Mouse (Mus musculus): ENCODE results near the gene Icosl. TPM values are rescaled to one million over a fixed set of nuclear protein-coding genes. Genes with fewer than 3 reads are reported as not detected.
"Not testable (repeated sequence)": the region's sequence is repeated elsewhere in the genome, so short reads cannot be mapped to it uniquely, and the experiment has no call there.

Icosl gene
- 2.0 TPM in 2 replicates for polyA plus RNA-seq (2015; fragmentation: Nextera tagmentation; extraction: Ambion mirVana)

DNA sequence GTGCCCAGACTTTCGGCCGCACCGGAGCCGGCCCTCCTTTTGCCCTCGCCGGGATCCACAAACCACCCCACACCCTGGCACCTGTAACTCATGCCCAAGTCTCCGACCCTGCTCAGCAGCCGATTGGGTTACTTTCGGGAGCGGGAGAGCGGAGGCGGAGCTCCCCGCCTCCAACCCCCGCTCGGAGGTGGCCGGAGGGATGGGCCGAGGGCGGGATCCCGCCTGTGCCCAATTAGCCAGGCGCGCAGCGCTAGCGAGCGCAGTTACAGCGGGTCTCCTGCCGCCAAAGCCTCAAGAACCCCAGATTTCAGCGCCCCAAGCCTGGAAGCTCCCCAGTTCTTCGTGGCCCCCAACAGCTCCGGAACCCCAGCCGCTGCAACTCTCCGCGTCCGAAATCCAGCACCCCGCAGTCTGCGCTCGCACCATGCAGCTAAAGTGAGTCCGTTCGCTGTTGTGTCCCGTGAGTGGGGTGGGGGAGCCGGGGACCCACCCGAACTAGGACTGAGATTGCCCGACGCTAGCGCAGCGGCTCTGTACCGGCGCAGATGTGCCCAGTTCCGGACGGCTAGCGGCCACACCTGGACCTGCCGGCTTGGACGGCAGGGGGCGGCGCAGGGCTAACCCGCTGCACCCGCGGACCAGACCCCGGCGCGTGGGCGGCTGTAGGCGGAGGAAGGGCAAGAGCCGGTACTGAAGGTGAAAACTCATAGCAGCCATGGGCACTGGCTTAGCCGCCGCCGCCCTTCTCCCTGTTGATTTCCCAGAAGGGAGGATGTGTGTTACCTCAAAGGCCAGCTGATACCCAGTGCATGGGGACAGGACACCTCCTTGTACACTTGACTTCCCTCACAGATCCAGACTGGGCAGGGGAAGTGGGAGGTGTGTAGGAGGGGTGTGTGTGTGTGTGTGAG is at the start of gene Icosl:
Gene Icosl (plus strand): TSS at position 202 of the 911 bp plus-strand sequence.
- WGBS (ENCODE audit: insufficient replicate concordance), result under 1% methylated on average over 66 of the region's 66 CpGs
- Histone ChIP-seq H3K9me3 (replicated peaks) (no peaks in the 10 kb centered on the region), H3K27ac (peak within 1 kb of the TSS; percentile 59; the same call in 1 of the 2 replicates), H3K4me2 (peak within 1 kb of the TSS; percentile 68), H3K36me3 (no peaks in the 10 kb centered on the region), H3K27me3 (peaks cover 49% of the 10 kb centered on the region), H3K4me3 (replicated peaks) (peak within 1 kb of the TSS; percentile 61), H3K4me1 (replicated peaks) (peaks cover 15% of the 10 kb centered on the region), H3K9ac (peak within 1 kb of the TSS; percentile 65)
- DNase-seq (peak; percentile 22), ATAC-seq (ENCODE audit: low read depth) (peak; percentile 80)

DNA sequence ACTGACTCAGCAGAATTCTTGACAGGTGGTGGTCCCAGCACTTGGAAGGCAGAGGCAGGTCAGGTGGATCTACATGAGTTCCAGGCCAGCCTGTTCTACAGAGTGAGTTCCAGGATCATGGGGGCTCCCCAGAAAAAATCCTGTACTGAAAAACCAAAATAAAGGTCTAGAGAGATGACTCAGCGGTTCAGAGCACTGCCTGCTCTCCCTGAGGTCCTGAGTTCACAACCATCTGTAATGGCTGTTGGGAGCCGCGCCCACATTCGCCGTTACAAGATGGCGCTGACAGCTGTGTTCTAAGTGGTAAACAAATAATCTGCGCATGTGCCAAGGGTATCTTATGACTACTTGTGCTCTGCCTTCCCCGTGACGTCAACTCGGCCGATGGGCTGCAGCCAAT is 49.1 kb upstream of the Icosl start:
- peaks cover 15% of the 10 kb centered on the region for H3K4me1 ChIP-seq (replicated peaks)
- H3K27me3 ChIP-seq; H3K36me3 ChIP-seq; DNase-seq; H3K9me3 ChIP-seq (replicated peaks); H3K4me3 ChIP-seq (replicated peaks); H3K4me2 ChIP-seq; H3K9ac ChIP-seq; H3K27ac ChIP-seq: not testable (repeated sequence)
- ATAC-seq (ENCODE audit: low read depth), result 0 out of 2 replicates have a peak, but pooled peaks have one; percentile 5
- WGBS (ENCODE audit: insufficient replicate concordance), result 94% methylated on average over 7 of the region's 11 CpGs

DNA sequence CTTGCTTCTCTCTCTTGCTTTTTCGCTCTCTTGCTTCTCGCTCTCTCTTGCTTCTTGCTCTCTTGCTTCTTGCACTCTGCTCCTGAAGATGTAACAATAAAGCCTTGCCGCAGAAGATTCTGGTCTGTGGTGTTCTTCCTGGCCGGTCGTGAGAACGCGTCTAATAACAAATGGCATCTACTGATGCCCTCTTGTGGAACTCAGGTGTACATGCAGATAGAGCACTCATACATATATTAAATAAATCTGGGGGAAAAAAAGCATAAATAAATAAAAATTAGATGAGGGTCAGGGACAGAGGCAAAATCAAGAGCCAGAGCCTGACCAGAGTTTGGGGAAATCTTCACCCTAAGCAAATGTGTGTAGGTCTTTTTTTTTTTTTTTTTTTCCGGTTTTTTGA is 43.6 kb upstream of the Icosl start:
- H3K4me3 ChIP-seq (replicated peaks); H3K36me3 ChIP-seq; ATAC-seq (ENCODE audit: low read depth); H3K27me3 ChIP-seq; DNase-seq; H3K9me3 ChIP-seq (replicated peaks); H3K4me1 ChIP-seq (replicated peaks); H3K9ac ChIP-seq; H3K27ac ChIP-seq; H3K4me2 ChIP-seq: not testable (repeated sequence)
- 51% methylated on average over 6 of the region's 8 CpGs for WGBS (ENCODE audit: insufficient replicate concordance)

DNA sequence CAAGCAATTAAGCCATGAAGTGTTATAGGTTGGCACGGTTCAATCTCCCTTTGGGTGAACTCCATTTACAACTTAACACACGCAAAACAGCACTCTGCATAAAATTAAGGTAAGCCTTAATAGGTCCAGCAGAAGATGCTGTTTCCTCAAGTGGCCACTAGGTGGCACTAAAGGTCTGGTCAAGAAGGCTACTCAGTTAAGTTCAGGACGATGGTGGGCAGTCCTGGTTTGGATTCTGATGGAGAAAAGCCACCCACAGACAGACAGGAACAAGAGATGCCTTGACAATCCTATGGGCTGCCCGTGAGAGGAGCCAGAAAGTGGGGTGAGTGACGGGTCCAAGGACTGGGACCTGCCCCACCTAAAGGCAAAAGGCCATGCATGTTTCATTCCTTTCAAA is 41.0 kb upstream of the Icosl start:
- no peak overlapping the region for H3K4me2 ChIP-seq
- ATAC-seq (ENCODE audit: low read depth) (no peak), DNase-seq (peak; percentile 49)
- H3K9me3 ChIP-seq (replicated peaks), result no peaks in the 10 kb centered on the region
- no peaks in the 10 kb centered on the region for H3K36me3 ChIP-seq
- 6% methylated on average over 5 of the region's 5 CpGs for WGBS (ENCODE audit: insufficient replicate concordance)
- no peak overlapping the region for H3K4me3 ChIP-seq (replicated peaks)
- H3K4me1 ChIP-seq (replicated peaks), result no peaks in the 10 kb centered on the region
- H3K27ac ChIP-seq, result no peak overlapping the region
- 0 out of 2 replicates have a peak, but pooled peaks cover 3% of the 10 kb centered on the region for H3K27me3 ChIP-seq
- no peak overlapping the region for H3K9ac ChIP-seq

DNA sequence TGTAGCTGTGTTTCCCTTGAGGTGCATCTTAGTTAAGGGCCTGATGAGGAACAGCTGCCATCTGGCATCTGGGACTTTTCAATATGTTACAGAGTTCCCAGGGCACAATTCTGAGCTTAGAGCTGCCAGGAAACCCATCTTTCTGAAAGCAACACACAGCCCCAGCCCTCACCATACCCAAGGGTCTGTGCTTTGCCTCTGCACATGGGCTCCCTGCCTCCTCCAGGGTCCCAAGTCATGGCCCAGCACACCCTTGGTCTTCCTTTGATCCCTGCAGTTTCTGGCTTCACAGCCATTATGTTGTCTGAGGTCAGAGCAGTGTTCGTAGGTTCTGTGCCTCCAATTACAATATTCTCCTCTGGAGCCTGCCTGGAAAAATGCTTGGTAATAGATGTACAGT is 40.0 kb upstream of the Icosl start:
- Histone ChIP-seq H3K9ac (no peak overlapping the region), H3K27me3 (0 out of 2 replicates have a peak, but pooled peaks cover 3% of the 10 kb centered on the region), H3K36me3 (no peaks in the 10 kb centered on the region), H3K4me3 (replicated peaks) (no peak overlapping the region), H3K4me2 (no peak overlapping the region), H3K4me1 (replicated peaks) (no peaks in the 10 kb centered on the region), H3K9me3 (replicated peaks) (no peaks in the 10 kb centered on the region), H3K27ac (no peak overlapping the region)
- no peak for DNase-seq
- ATAC-seq (ENCODE audit: low read depth), result no peak
- WGBS (ENCODE audit: insufficient replicate concordance), result 67% methylated on average over 1 of the region's 1 CpGs

DNA sequence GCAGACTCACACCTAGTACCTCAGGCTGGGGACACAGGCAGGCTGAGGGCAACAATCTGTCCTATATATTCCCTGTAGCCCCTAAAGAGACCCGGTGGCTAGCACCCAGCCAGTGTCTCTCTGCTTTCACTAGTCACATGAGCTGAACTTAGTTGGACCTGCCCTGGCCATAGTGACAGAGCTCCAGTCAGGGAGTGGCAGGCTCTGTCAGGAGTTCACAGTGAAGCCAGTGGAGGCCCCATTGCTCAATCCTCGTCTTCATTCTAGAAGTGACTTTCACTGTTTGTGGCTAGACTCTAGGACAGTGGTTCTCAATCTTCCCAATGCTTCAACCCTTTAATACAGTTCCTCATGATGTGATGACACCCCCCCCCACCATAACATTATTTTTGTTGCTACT is 37.1 kb upstream of the Icosl start:
- Histone ChIP-seq H3K27ac (no peak overlapping the region), H3K4me1 (replicated peaks) (no peaks in the 10 kb centered on the region), H3K9me3 (replicated peaks) (no peaks in the 10 kb centered on the region), H3K27me3 (0 out of 2 replicates have a peak, but pooled peaks cover 3% of the 10 kb centered on the region), H3K4me2 (no peak overlapping the region), H3K36me3 (no peaks in the 10 kb centered on the region), H3K9ac (no peak overlapping the region), H3K4me3 (replicated peaks) (no peak overlapping the region)
- DNase-seq, result no peak
- peak; percentile 36 for ATAC-seq (ENCODE audit: low read depth)
- WGBS (ENCODE audit: insufficient replicate concordance), result 38% methylated on average over 2 of the region's 2 CpGs

DNA sequence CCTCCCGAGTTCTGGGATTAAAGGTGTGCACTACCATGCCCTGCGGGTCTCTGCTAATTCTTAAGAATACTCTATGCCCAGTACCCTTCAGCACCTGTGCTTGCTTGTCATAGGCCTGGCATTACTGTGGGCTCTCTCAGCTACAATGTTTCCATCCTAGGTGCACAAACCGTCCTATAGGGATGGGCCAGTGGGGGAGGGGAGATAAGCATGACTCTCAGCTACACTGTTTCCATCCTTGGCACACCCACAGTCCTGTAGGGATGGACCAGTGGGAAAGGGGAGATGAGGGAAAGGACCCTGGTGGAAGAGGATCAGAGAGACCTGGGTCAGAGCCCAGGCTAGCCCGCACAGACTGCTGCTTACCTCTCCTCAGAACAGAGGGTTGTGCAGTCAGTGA is 32.0 kb upstream of the Icosl start:
- no peak for DNase-seq
- no peak for ATAC-seq (ENCODE audit: low read depth)
- no peak overlapping the region for H3K27ac ChIP-seq
- no peak overlapping the region for H3K9ac ChIP-seq
- H3K9me3 ChIP-seq (replicated peaks), result no peaks in the 10 kb centered on the region
- H3K4me3 ChIP-seq (replicated peaks), result no peak overlapping the region
- WGBS (ENCODE audit: insufficient replicate concordance), result 63% methylated on average over 4 of the region's 4 CpGs
- 0 out of 2 replicates have a peak, but pooled peaks cover under 1% of the 10 kb centered on the region for H3K27me3 ChIP-seq
- no peak overlapping the region for H3K4me2 ChIP-seq
- H3K36me3 ChIP-seq, result no peaks in the 10 kb centered on the region
- H3K4me1 ChIP-seq (replicated peaks), result no peaks in the 10 kb centered on the region

DNA sequence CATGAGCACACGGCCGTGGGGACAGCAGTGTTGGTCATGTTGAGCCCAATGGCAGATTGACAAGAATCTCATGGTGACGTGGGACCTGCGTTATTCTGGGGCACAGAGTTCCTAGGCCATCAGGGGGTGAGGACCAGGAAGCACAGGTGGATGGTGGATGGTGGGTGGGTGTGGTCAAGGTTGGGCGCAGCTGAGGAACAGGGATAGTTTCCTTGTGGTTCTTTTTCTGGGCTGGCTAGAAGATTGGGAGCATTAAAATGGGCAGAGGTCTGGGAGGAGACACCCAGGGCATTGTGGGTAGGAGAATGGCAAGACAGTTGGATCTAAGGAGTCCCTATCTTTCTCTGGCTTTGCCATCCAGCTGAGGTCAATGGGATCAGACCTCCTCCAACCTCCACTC is 27.5 kb upstream of the Icosl start, which contains the start of gene Dnmt3l:
Gene Dnmt3l (plus strand): TSS at position 301 of the 400 bp plus-strand sequence.
- no peaks in the 10 kb centered on the region for H3K9me3 ChIP-seq (replicated peaks)
- no peak within 1 kb of the TSS for H3K4me3 ChIP-seq (replicated peaks)
- ATAC-seq (ENCODE audit: low read depth), result no peak

DNA sequence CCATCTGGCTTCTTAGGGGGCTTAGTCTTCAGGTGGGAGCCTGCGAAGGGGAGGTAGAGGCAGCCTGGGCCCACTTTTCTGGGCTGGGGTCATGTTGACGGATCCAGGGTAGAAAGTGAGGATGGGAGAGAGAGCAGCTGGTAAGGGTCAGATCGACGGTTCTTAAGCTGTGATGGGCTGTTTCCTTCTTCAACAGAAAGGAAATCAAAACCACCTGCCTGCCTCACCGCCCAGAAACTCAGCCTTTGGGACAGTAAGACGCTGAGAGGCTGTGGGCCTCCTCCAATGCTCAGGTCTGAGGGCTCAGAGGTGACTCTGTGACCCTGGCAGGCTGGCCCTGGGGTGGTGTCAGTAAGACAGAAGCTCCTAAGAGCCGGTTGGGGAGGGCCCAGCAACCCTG is 27.0 kb upstream of the Icosl start:
- no peak for ATAC-seq (ENCODE audit: low read depth)
- no peak overlapping the region for H3K9ac ChIP-seq
- no peaks in the 10 kb centered on the region for H3K36me3 ChIP-seq
- DNase-seq, result no peak
- no peak overlapping the region for H3K4me3 ChIP-seq (replicated peaks)
- H3K9me3 ChIP-seq (replicated peaks), result no peaks in the 10 kb centered on the region
- 45% methylated on average over 7 of the region's 7 CpGs for whole genome bisulfite sequencing (ENCODE audit: insufficient replicate concordance)
- H3K27ac ChIP-seq, result no peak overlapping the region
- H3K4me1 ChIP-seq (replicated peaks), result peaks cover 5% of the 10 kb centered on the region
- no peak overlapping the region for H3K4me2 ChIP-seq
- H3K27me3 ChIP-seq, result peaks cover 12% of the 10 kb centered on the region

More for the DNA sequence above, 27.5 kb upstream of the Icosl start, which contains the start of gene Dnmt3l:
- 67% methylated on average over 5 of the region's 5 CpGs for WGBS (ENCODE audit: insufficient replicate concordance)
- no peak within 1 kb of the TSS for H3K9ac ChIP-seq
- H3K4me1 ChIP-seq (replicated peaks), result peaks cover 5% of the 10 kb centered on the region
- DNase-seq, result no peak
- no peak within 1 kb of the TSS for H3K27ac ChIP-seq
- peaks cover 12% of the 10 kb centered on the region for H3K27me3 ChIP-seq
- no peak within 1 kb of the TSS for H3K4me2 ChIP-seq
- no peaks in the 10 kb centered on the region for H3K36me3 ChIP-seq

DNA sequence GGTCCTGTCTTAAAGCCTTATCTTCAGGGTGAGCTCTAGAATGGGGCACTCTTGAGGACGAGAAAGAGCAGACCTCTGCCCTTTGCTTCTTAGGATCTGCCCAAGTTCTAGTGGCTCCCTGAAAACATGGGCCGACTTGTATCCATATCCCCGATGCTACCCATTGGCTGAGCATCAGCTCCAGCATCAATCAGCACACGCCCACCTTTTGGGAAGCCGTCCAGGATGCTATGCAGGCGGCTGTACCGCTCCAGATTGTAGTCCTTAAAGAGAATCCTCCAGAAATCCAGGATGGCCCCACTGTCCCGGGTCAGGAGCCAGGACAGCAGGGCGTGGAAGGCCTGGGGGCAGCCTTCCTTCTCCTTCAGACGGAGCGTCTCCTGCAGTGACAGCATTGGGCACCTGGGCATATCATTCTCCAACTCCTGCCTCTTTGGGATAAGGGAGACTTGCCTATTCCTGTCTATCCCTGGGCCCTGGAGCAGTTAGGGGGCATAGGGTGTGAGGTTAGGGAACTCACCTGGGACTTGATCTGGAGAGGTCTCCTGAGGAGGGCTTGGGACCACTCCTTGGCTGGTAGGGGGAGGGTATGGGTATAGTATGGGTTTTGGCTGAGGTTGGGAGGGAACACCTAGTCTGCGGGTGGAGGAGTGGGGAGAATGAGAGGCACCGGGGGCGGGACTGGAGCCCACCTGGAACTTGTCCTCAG is 26.3 kb upstream of the Icosl start:
- peaks cover 5% of the 10 kb centered on the region for H3K4me1 ChIP-seq (replicated peaks)
- peaks cover 12% of the 10 kb centered on the region for H3K27me3 ChIP-seq
- no peak overlapping the region for H3K9ac ChIP-seq
- DNase-seq (no peak), ATAC-seq (ENCODE audit: low read depth) (no peak)
- H3K36me3 ChIP-seq, result no peaks in the 10 kb centered on the region
- no peak overlapping the region for H3K27ac ChIP-seq
- no peak overlapping the region for H3K4me3 ChIP-seq (replicated peaks)
- peak overlapping the region; percentile 32 for H3K4me2 ChIP-seq
- 48% methylated on average over 14 of the region's 14 CpGs for WGBS (ENCODE audit: insufficient replicate concordance)
- no peaks in the 10 kb centered on the region for H3K9me3 ChIP-seq (replicated peaks)

DNA sequence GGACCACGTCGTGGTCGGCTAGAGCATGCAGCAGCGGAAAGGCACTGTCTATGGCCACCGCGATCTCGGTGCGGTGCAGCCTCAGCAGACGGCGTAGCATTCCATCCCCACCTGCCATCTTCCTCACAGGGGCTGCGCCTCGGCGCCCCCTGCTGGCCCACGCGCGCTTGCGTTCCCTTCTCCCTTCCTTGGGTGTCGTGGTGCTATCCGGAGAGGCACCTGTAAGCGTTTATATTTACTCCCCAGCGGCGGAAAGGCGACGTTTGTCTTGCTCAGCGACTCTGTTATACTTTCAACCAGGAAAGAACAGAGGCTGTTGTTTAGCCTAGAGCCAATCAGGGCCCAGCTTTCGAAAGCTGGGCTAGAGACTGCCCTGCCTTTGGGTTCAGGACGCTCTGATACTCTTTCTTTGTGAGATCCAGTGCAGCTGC is 25.7 kb upstream of the Icosl start, which contains the start of gene Aire:
Gene Aire (minus strand): TSS at position 205 of the 431 bp plus-strand sequence.
- Histone ChIP-seq H3K9me3 (replicated peaks) (no peaks in the 10 kb centered on the region), H3K4me2 (peak within 1 kb of the TSS; percentile 32), H3K4me1 (replicated peaks) (peaks cover 5% of the 10 kb centered on the region), H3K36me3 (no peaks in the 10 kb centered on the region), H3K4me3 (replicated peaks) (no peak within 1 kb of the TSS), H3K27ac (no peak within 1 kb of the TSS), H3K27me3 (peaks cover 12% of the 10 kb centered on the region), H3K9ac (no peak within 1 kb of the TSS)
- ATAC-seq (ENCODE audit: low read depth), result no peak
- peak; percentile 33 for DNase-seq
- WGBS (ENCODE audit: insufficient replicate concordance), result 3% methylated on average over 27 of the region's 27 CpGs

All from liver, embryonic 13.5 days (tissue).